Mouse (Mus musculus) forebrain, embryonic 14.5 days (tissue): Measurements from ENCODE around the gene Rhox2e. TPM values are rescaled to one million over a fixed set of nuclear protein-coding genes. Genes with fewer than 3 reads are reported as not detected.
"Not testable (repeated sequence)": the region's sequence is repeated elsewhere in the genome, so short reads cannot be mapped to it uniquely, and the experiment has no call there.

Experiments
- ATAC-seq: fragments of 200-750 bp; cut with Nextera tagmentation; 2 replicates; pipeline ENCODE4 v1.8.0; 2017; ENCODE audit warnings: mild to moderate bottlenecking, moderate library complexity
- DNase-seq: peaks from one replicate; pipeline ENCODE4 v3.0.0-alpha.2; 2015; ENCODE audit warnings: low spot score
- H3K27ac ChIP-seq: fragments of 300-500 bp; sonication (generic); 2 replicates; pipeline ENCODE4 v1.5.1; 2014; ENCODE audit warnings: low read depth, mild to moderate bottlenecking, control low read depth, low read length, moderate library complexity
- H3K27me3 ChIP-seq: fragments of 300-500 bp; sonication (generic); replicated peaks from 2 replicates; pipeline ENCODE4 v1.6.1; 2014; ENCODE audit warnings: low read length, control low read depth, mixed read lengths; ENCODE audit not compliant: control insufficient read depth, insufficient read depth
- H3K36me3 ChIP-seq: fragments of 300-500 bp; sonication (generic); 2 replicates; pipeline ENCODE4 v1.6.1; 2014; ENCODE audit warnings: low read length, control low read depth; ENCODE audit not compliant: control insufficient read depth, insufficient read depth
- H3K4me1 ChIP-seq: fragments of 300-500 bp; sonication (generic); 2 replicates; pipeline ENCODE4 v1.6.1; 2014; ENCODE audit warnings: antibody characterized with exemption, low read length, control low read depth; ENCODE audit not compliant: control insufficient read depth, insufficient read depth
- H3K4me2 ChIP-seq: fragments of 300-500 bp; sonication (generic); 2 replicates; pipeline ENCODE4 v1.6.1; 2014; ENCODE audit warnings: mild to moderate bottlenecking, control low read depth, low read length
- H3K4me3 ChIP-seq: fragments of 300-500 bp; sonication (generic); 2 replicates; pipeline ENCODE4 v1.5.1; 2014; ENCODE audit warnings: low read depth, low read length, control low read depth
- H3K9ac ChIP-seq: fragments of 300-500 bp; sonication (generic); 2 replicates; pipeline ENCODE4 v1.6.1; 2014; ENCODE audit warnings: mild to moderate bottlenecking, low read length, control low read depth, moderate library complexity
- H3K9me3 ChIP-seq: fragments of 300-500 bp; sonication (generic); replicated peaks from 2 replicates; pipeline ENCODE4 v1.6.1; 2016; ENCODE audit warnings: low read length, control low read depth, mixed read lengths; ENCODE audit not compliant: control insufficient read depth
- WGBS: fragments of 180-500 bp; shearing (Covaris S2); extraction: QIAGEN DNeasy Blood & Tissue Kit; methylation state at CpG from one replicate; pipeline ENCODE4 v1.1.7; 2014; 5-methylcytosine and 5-hydroxymethylcytosine counted together
- polyA plus RNA-seq: library from polyadenylated mRNA; unstranded; fragments of >200 nt; fragmentation: Nextera tagmentation; extraction: Ambion mirVana; gene quantifications from 2 replicates; pipeline ENCODE4 v1.2.1, GENCODE M21; 2014

Gene Rhox2e
- polyA plus RNA-seq = not detected in 2 replicates

GRCm38 (mm10) chrX:37530152-37530551 is at the start of gene Rhox2e:
Rhox2e (plus strand) TSS chrX:37530452.
- not testable (repeated sequence) for H3K9ac ChIP-seq, H3K4me1 ChIP-seq, H3K4me2 ChIP-seq, H3K36me3 ChIP-seq, H3K4me3 ChIP-seq, DNase-seq, H3K9me3 ChIP-seq, ATAC-seq, H3K27ac ChIP-seq, H3K27me3 ChIP-seq
- 93% methylated on average over 2 of the region's 8 CpGs for WGBS

GRCm38 (mm10) chrX:37514059-37514458 is 16.2 kb upstream of the Rhox2e start, which contains the start of gene Rhox4d:
Rhox4d (plus strand) TSS chrX:37514359.
- ATAC-seq, H3K27me3 ChIP-seq, H3K4me3 ChIP-seq, DNase-seq, H3K36me3 ChIP-seq, H3K27ac ChIP-seq, H3K9ac ChIP-seq, H3K4me1 ChIP-seq, H3K9me3 ChIP-seq, H3K4me2 ChIP-seq: not testable (repeated sequence)
- 95% methylated on average over 14 of the region's 18 CpGs for WGBS

DNA sequence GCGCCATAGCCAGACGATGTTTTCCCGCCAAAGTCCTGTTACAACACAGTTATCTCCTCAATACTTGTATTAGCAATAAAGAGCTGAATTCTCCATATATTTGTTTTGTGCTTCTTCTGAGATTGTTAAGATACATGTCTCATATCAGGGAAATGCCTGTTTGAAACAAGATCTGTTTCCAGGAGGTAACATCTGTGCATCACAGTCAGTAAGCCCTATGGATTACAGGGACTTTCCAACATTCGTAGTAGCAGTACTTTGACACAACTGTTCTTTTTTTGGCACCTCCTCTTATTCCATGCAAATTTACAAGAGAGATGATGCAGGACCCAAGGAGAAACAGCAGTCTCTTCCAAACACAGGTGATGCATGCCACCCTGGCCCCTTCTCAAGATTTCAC is 11.5 kb downstream of the Rhox2e start, which contains the start of gene Rhox3e:
TSS of gene Rhox3e (plus strand) at position 301 of the 400 bp plus-strand sequence.
- not testable (repeated sequence) for H3K4me1 ChIP-seq, H3K9me3 ChIP-seq, ATAC-seq, H3K27ac ChIP-seq, H3K36me3 ChIP-seq, H3K4me2 ChIP-seq, H3K9ac ChIP-seq, DNase-seq, H3K4me3 ChIP-seq, H3K27me3 ChIP-seq
- no CpG with 5 or more reads among the region's 4 CpGs for WGBS

DNA sequence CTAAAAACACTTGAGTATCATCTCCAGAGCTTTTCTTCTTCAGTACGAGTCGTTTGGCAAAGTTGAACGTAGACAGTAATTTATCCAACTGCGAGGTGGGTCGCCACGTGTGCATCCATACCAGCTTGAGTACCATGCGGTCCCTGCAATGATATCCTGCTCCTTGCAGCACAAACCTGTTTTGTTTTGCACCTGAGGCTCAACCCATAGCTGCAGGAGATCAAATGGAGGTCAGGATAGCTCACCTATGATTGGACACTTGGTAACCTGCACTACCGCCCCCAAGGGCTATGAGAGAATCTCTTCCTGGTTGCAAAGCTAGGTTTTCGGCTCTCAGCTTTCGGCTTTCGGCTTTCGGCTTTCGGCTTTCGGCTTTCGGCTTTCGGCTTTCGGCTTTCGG is 26.9 kb downstream of the Rhox2e start, which contains the start of gene Rhox4e:
TSS of gene Rhox4e (plus strand) at position 301 of the 400 bp plus-strand sequence.
- H3K9ac ChIP-seq, DNase-seq, H3K27me3 ChIP-seq, H3K27ac ChIP-seq, H3K9me3 ChIP-seq, ATAC-seq, H3K4me1 ChIP-seq, H3K36me3 ChIP-seq, H3K4me3 ChIP-seq, H3K4me2 ChIP-seq: not testable (repeated sequence)
- WGBS = 96% methylated on average over 7 of the region's 18 CpGs

DNA sequence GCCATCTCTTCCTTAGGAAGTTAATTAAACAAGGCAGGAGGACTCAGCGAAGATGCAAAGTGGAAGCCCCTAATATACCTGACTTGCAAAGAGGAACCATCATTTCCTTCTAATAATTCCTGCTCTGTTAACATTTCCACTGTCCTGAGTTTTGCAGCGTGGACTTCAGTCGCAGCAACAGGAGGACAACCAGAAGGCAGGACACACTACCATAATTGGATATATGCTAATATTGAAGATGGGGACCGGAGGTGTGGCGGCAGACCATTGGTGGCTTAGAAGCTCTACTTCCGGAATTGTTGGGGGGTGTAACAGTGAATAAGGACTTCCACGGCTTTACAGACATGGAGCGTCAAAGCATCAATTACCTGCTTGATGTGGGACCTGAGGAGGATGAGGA is 40.9 kb downstream of the Rhox2e start, which contains the start of gene Rhox2f:
TSS of gene Rhox2f (plus strand) at position 301 of the 400 bp plus-strand sequence.
- not testable (repeated sequence) for H3K4me2 ChIP-seq, H3K36me3 ChIP-seq, H3K27me3 ChIP-seq, H3K4me3 ChIP-seq, H3K9ac ChIP-seq, H3K27ac ChIP-seq, DNase-seq, ATAC-seq, H3K9me3 ChIP-seq, H3K4me1 ChIP-seq
- 98% methylated on average over 5 of the region's 8 CpGs for WGBS

- H3K27ac ChIP-seq, H3K27me3 ChIP-seq, H3K4me3 ChIP-seq, H3K36me3 ChIP-seq, DNase-seq, ATAC-seq, H3K9me3 ChIP-seq, H3K9ac ChIP-seq, H3K4me2 ChIP-seq, H3K4me1 ChIP-seq: not testable (repeated sequence)
- WGBS = 37% methylated on average over 2 of the region's 2 CpGs
These were observed 42.4 kb downstream of the Rhox2e start for GRCm38 (mm10) chrX:37572638-37573037.

DNA sequence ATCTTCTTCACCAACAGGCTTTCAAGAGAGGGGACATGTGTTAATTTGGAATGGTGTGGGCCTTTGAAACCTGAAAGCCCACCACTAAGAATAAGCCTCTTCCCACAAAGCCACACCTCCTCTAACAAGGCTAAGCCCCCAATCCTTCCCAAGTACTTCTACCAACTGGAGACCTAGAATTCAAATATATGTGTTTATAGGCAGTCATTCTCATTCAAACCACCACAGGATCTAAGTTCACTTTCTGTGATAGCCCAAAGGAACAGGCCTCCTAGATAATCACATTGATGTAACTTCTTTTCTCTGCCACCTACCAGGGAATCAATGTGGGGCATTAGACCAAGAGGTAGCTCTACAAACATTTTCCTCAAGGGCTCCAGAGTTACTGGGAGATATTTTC is 50.4 kb downstream of the Rhox2e start, which contains the start of gene Rhox3f:
TSS of gene Rhox3f (plus strand) at position 301 of the 400 bp plus-strand sequence.
- H3K36me3 ChIP-seq, DNase-seq, H3K9ac ChIP-seq, ATAC-seq, H3K4me3 ChIP-seq, H3K9me3 ChIP-seq, H3K4me2 ChIP-seq, H3K4me1 ChIP-seq, H3K27me3 ChIP-seq, H3K27ac ChIP-seq: not testable (repeated sequence)

Other genes with a start within 250 kb of the Rhox2e start
- not detected in 2 replicates for gene Rhox3a2, start 150.4 kb upstream of the Rhox2e start, polyA plus RNA-seq
- gene Rhox4a2, start 139.6 kb upstream of the Rhox2e start, polyA plus RNA-seq = not detected in 2 replicates
- not detected in 2 replicates for gene Rhox2b, start 118.4 kb upstream of the Rhox2e start, polyA plus RNA-seq
- gene Rhox4b, start 98.0 kb upstream of the Rhox2e start, polyA plus RNA-seq = not detected in 2 replicates
- not detected in 2 replicates for gene Rhox2c, start 76.8 kb upstream of the Rhox2e start, polyA plus RNA-seq
- gene Rhox3c, start 71.9 kb upstream of the Rhox2e start, polyA plus RNA-seq = not detected in 2 replicates
- not detected in 2 replicates for gene Rhox4c, start 50.1 kb upstream of the Rhox2e start, polyA plus RNA-seq
- not detected in 2 replicates for gene Rhox2d, start 37.0 kb upstream of the Rhox2e start, polyA plus RNA-seq
- gene Rhox4d, start 16.1 kb upstream of the Rhox2e start, polyA plus RNA-seq = not detected in 2 replicates
- not detected in 2 replicates for gene Rhox3e, start 11.6 kb downstream of the Rhox2e start, polyA plus RNA-seq
- gene Rhox4e, start 27.0 kb downstream of the Rhox2e start, polyA plus RNA-seq = not detected in 2 replicates
- gene Rhox2f, start 41.0 kb downstream of the Rhox2e start, polyA plus RNA-seq = not detected in 2 replicates
- gene Rhox3f, start 50.5 kb downstream of the Rhox2e start, polyA plus RNA-seq = not detected in 2 replicates
- gene Rhox4f, start 77.3 kb downstream of the Rhox2e start, polyA plus RNA-seq = not detected in 2 replicates
- gene Rhox3g, start 98.2 kb downstream of the Rhox2e start, polyA plus RNA-seq = not detected in 2 replicates
- not detected in 2 replicates for gene Rhox2g, start 113.0 kb downstream of the Rhox2e start, polyA plus RNA-seq
- gene Rhox4g, start 120.9 kb downstream of the Rhox2e start, polyA plus RNA-seq = not detected in 2 replicates
- gene Rhox3h, start 138.3 kb downstream of the Rhox2e start, polyA plus RNA-seq = not detected in 2 replicates
- gene Rhox2h, start 142.8 kb downstream of the Rhox2e start, polyA plus RNA-seq = not detected in 2 replicates